Mouse (Mus musculus): ENCODE data around the gene Polr3h.

Gene Polr3h

DNA sequence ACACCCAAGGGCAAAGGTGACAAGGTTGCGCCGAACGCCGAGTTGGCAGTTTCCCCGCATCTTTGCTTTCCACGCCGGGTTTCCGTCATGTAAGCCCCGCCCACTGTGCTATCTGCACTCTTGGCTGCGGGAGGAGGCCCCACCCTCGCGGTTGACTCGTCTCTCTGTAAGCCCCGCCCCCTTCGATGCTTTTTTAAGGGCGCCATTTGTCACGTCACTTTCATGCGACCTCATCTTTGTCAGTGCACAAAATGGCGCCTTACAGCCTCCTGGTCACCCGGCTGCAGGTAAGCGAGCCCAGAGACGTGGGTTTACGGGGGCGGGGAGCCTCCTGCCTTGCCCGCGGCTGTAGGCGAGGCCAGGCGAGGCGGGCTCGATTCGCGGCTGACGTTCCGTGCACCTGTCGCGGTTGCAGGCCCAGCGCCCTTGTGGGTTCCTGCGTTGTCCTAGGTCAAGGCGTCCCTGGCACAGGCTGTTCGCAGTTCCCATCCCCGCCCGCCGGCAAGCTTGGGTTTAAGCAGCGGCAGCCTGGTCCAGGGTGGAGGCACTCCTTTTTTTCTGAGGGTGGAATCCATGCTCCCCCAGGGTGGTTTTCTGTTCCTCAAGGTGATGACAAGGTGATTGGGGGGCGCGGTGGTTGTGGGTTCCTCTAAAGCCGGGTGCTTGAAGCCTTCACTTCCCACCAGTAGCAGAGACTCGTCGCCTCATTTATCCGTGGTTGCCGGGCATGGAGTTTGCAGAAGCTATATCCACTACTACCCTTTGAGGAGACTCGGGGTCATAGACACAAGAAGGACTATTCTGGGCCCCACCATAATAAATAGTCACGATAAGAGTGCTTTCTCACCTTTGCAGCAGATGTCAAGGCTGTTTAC is 53.5 kb downstream of the Polr3h start, which contains the start of gene Aco2:
Gene Aco2, plus strand, starts transcription at position 48 of the 875 bp plus-strand sequence.
- DNase-seq (ENCODE audit: extremely low spot score), result peak; percentile 99

DNA sequence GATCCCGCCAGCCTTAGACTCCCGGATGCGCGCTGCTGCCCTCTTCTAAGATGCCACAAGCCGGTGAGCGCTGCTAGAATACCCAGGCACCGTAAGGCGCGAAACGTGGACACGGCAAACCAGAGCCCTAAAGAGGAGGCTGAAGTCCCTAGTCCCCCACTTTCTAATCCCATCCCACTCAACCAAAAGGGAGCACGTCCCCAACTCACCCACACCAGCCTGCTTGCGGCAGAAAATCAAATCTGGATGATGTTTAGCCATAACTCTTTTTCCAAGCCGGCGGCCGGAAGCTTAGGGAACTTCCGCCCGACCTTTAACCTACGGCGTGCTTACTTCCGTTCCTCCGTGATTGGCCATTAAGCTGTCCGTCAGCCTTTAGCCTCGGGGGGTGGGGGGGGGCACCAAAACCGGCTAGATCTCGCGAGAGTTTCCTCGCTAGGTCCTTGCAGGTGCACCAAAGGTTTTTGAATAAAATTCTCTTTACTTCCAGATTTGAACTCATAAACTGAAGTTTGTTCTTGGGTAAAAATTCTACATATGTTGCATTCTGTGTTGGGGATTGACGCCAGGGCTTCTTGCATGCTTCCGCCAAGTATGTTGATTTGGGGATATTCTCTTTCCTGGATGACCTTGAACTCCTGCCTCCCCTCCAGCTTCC is 54.3 kb downstream of the Polr3h start, which contains the start of gene Phf5a:
Gene Phf5a, minus strand, starts transcription at position 308 of the 658 bp plus-strand sequence.
- DNase-seq (ENCODE audit: extremely low spot score), result peak; percentile 97

DNA sequence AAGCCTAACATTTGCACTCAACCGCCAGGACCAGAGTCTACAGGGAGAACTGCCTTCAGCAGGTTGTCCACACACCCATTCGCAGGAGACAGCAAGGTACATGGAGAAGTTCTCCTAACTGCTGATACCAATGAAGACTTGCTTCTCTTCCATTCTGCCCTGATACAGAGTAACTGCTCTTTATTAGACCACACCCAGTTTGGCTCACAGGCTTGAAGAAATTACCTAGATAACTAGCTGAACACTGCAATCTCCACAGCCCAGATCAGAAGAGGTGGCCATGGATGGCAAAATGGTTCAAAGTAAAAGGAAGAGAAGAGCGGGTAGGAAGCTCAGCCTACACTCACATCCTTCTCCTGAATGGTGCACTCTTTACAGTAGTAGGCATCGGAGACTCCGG is 56.1 kb downstream of the Polr3h start:
- DNase-seq (ENCODE audit: extremely low spot score), result no peak

DNA sequence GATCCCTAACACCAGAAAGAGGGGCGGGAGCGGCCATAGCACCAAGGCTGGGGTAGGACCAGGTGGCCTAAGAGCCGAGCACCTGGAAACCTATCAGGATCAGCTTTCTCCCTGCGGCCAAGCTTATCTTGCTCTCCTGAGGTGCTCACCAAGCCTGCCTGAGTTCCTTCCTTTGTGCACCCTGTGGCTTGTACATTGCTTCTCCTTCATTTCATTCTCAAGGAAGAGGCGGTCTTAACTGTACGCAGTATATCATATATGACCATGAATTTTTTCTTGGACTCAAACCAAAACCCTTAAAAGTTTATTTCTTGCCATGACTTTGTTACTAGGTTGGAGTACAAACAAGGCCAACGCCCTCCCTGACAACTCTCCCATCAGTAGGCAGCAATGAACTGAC is 61.8 kb downstream of the Polr3h start:
- no peak for DNase-seq (ENCODE audit: extremely low spot score)

DNA sequence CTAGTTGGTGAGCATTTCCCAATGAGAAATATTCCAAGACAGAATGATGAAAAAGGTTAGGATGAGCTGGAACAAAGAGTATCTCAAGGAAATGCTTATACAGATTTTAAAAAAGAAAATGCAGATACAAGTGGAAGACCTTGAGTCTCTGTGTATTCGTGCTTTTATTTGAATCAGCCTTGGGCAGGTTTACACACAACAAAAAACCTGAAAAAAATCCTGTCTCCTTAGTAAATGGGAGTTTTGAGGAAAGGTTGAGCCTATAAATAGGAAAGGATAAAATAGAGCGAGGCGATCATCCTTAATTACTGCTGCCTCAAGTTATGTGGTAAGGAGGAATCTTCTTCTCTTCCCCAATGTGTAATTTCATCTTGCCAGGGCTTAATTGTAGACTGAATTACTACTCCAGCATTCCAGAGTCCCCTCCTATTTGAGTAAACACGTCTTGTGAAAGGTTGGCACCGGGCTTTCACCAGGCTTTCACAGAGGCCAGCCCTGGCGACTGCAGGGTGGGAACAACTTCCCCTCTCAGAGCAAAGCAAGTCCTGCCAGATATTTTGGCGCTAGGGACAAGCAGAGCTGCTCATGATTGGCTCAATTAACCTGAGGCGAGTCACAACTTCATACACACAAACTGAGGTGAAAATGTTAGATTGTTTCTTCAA is 65.4 kb downstream of the Polr3h start:
- DNase-seq (ENCODE audit: extremely low spot score), result no peak

DNA sequence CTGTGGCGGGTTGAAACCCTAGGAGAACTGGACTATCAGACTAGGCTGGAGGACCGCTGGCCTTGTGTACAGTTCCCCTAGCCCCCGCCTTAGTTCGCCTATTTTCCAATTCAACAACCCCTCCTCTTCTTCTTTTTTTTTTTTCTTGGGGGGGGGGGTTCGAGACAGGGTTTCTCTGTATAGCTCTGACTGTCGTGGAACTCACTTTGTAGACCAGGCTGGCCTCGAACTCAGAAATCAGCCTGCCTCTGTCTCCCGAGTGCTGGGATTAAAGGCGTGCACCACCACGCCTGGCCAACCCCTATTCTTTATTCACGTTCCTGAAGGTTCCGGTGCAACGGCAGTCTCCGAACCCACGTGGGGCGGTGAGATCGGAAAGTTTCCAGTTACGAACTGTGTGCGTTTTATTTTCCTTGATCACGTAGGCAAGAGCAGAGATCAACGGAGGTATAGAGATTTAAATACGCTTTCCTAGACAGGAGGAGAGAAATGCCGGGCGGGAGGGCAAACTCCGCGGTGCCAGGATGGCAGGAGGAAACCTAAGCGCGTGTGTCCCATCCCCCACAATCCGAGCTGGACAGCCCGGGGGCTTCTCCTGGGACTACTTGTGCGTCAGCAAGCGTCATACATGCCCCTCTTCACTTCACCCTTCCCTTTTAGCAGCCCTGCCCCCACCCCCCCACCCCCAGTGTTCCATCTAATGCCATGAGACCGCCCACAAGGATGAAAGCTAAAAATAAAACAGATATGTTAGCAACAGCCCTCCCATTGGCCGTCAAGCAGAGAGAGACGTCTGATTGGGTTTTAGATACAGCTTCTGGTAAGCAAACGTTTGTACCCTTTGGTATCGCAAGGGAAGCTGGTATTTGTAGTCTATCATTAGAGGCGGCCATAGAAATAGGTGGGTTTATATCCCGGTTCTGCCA is 66.4 kb downstream of the Polr3h start:
- DNase-seq (ENCODE audit: extremely low spot score), result peak; percentile 93

DNA sequence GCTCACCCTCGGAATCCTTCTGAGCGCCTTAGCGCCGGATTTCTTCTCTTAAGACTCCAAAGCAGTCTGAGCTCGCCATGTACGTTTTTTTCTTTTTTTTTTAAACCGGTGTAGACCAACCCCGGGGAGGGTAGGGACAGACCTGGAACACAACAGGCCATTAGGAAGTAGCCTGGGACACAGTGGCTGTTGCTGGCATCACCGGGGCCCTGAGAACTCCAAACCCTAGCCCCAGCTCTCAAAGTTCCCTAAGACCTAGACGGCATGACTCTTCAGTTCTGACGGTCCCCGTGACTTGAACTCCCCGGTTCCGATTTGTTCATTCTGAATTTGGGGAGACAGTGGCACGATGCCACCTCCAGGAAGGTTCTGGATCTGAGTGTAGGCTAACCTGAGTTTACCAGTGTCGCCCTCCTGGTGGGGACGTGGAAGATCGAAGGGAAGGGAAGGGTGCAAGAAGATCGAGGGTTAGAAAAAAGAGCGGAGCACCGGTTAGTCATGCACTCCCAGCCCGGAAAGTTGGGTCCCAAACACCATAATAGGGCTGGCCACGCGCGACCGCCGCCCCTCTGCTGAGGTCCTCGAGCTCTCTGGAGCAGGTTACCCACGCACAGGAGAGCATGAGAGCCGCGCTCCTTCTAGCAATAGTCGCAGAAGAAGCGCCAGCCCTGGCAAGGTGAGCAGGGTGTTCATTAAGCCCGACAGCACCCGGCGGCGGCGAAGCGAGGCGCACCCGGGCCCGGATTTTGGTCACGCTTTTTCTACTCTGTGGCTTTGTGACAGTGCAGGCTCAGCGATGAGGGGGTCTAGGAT is 67.3 kb downstream of the Polr3h start, which contains the start of gene Tob2:
Gene Tob2, minus strand, starts transcription at position 280 of the 813 bp plus-strand sequence.
- DNase-seq (ENCODE audit: extremely low spot score), result peak; percentile 72

DNA sequence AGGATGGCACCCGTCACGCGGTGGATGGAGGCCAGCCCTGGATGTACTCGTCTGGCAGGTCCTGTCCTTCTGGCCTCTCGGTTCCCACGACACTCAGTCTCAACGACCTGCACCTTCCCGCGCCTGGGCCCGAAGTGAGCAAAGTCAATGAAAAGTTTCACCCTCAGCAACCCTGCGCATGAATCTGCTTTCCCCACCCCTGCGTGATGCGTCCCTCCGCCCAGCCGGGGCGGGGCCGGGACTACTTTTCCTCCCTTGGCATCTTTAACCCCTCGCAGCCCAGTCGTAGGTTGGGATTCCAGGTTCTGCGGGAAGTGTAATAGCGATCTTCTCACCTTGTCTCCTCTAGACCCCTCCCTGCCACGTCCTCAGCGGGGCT is 67.9 kb downstream of the Polr3h start:
- DNase-seq (ENCODE audit: extremely low spot score), result peak; percentile 95

DNA sequence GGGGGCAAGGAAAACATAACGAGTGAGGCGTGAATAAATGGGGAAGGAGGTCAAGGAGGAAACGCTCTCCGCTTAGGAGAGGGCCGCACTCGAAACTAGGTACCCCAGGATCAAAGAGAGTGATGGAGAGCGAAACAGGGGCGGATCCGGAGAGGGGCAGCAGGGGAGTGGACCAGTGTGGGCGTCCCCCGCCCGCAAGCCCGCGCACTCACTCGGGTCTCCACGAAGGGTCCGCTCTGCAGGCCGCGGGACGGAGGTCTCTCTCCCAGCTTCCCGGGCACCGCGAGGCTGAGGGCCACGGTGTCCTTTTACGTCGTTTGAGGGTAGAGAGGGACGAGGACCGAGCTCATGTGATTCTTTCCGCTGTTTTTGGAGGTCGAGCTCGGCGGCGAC is 68.3 kb downstream of the Polr3h start:
- DNase-seq (ENCODE audit: extremely low spot score), result no peak

DNA sequence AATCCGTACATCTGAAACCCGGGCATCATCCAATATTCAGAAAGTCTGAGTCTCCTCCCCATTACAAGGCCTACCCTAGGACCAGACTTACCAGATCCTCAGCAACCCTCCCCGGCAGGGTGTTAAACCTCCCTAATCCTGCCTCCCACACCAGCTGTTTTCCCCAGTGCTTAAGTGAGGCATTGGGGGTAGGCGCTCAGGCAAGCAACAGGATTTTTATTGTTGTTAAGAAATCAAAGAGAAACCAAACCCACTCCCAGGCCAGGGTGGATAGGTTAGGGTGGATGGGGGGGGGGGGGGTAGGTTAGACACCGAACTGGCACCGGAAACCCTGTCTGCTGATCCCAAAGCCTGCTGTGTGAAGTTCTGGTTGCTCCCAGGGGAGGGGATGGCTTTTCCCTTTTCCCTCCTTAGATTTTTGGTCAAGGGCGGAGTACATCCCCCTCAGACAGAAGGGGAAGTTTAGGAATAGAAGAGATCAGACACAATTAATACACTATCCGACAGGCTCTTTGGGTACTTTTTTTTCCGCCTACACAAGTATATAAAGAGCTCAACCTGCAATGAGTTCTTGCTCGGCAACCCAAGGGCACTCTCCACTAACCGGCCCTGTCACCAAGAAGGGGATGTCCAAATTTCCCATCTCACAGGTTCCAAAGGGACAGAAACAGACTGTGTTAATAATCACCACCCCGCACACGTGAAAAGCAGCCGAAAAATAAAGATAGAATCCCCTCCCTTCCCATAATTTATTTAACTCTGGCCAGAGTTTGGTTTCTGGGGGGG is 68.9 kb downstream of the Polr3h start:
- DNase-seq (ENCODE audit: extremely low spot score), result peak; percentile 25

DNA sequence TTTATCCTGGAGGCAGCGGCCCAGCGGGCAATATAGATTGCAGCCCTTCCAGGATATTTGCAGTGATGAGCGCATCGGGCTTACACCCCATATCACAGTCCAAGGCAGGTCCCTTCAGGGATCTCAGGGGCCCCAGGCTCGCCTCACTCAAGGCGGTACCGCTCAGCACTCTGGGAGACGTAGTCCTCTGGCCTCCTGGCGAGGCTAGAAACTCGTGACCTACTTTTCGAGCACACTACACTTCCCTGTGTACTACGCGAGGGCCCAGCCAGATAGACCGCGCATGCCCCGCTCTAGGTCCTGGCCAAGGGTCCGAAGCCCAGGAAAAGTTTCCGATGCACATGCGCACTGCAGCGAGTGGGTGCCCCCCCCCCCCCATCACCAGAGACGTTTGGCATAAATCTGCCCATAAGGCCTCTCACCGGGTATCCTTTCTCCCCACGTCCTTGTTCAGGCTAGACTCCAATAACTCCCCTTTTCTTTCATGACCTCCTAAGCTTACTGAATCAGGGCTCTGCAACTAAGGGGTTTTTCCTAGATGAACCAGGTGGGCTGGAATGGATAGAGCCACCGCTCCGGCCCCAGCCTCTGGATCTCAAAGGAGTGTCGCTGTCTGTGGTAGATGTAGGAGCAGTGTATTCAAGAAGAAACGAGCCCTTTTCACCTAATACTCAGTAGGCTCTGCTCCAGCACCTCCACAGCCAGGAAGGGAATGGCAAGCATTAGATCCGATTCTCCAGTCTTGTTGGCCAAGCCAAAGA is 69.8 kb downstream of the Polr3h start:
- peak; percentile 88 for DNase-seq (ENCODE audit: extremely low spot score)

DNA sequence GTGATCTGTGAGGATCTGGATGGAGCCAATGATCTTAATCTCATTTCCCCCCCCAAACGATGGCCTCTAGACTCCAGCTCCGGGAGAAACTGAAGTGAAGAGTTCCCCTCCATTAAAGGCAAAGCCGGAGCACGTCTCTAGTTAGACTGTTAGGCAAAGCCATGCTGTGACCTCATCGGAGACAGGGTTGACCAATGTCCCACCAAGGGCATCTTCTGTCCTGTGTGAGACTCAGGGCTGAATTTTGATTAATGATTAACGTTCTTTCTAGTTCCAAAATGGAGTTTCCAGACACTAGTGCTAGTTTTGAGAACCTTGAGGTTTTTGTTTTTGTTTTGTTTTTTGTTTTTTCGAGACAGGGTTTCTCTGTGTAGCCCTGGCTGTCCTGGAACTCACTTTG is 73.0 kb downstream of the Polr3h start:
- DNase-seq (ENCODE audit: extremely low spot score), result no peak

DNA sequence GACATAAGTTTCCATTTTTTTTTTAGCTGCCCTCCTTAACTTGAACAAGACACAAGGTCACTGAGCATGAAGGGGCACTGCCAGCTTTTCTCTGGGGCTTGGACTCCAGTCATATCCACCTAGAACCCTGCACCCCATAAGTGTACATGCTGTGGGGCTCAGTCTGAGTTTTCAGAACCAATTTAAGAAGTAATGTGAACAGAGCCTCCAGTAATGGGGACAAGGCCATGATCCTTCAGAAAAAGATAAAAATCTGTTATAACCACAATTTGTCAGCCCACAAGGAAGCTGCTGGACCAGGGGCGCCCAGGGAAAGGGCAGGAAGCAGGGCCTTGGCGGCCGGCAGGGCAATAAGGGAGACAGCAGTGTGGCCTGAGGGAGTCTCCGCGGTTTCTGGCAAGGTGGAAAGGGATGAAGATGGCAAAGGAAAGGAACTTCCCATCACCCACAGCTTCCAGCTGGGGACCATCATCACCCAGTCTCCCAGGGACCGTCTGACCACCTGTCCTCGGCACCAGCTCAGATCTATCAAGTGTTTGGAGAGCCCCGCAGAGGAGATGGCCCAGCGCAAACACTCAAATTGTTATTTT is 73.5 kb downstream of the Polr3h start:
- DNase-seq (ENCODE audit: extremely low spot score), result no peak

DNA sequence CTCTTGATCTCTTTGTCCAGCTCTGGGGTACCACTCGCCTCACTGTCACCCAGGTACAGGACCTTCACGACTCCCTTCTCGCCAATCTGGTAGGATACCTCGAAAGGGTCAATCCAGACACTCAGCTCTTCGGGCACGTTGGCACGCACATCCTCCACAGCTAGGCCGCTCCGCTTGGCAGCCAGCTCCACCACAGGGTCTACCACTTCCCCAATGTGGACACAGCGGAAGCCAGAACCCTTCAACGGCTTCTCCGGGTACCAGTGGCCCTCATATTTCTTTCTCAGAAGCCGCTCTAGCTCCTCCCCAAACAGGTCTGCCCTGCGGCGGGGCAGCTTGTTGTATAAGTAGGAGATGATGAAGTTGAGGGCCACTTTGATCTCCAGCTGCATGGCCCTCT is 74.7 kb downstream of the Polr3h start:
- no peak for DNase-seq (ENCODE audit: extremely low spot score)

DNA sequence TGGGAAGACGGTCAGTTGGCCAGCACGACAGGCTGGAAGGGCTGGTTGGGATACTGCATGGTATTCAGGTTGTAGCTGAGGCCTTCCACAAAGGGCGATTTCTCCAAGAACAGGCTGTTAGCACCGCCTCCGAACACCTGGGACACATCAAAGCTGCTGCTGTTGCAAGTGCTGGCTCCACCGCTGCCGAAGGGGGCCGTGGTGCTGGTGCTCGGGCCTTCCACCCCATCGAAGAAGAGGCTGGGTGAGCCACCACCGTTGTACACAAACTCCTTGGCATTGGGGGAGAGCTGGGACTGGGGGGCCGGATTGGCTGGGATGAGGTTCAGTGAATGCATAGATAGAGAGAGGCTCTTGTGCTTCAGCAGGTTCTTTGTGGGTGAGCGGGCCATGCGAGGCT is 75.3 kb downstream of the Polr3h start:
- DNase-seq (ENCODE audit: extremely low spot score), result no peak

DNA sequence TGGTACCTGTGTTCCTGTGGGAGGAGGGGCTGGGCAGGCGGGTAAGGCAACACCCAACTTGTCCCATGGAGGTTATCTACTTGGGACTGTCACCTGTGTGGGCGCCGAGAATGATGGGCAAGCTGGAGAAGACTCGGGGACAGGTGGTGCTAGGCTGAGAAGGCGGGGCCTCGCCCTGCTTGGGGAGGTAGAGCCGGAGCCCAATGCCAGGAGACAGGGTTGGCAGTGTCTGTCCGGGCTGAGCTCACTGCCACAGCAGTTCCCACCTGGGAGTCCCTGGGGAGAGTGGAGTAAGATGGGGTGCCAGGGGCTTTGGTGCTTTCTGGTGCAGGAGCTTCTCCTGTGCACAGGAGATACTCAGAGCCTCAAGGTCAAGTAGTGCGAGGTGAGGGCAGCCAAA is 76.9 kb downstream of the Polr3h start:
- no peak for DNase-seq (ENCODE audit: extremely low spot score)

DNA sequence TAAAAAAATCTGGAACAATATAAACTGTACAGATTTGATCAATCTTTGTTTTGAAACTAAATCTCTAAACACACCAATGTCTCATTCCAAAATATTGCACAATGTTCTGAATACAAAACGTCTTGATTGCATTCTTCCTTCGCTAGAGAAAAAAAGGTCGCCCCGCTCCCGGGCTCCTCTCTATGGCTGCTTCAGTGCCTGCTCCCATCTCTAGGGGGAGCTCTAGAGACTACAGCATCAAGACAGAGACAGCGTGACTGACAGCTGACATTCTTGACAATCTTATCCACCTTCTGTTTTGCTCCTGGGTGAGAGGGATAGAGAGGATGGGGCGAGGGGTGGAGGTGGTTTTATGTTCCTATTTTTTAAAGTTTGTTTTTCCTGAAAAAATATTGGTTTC is 77.7 kb downstream of the Polr3h start:
- no peak for DNase-seq (ENCODE audit: extremely low spot score)

DNA sequence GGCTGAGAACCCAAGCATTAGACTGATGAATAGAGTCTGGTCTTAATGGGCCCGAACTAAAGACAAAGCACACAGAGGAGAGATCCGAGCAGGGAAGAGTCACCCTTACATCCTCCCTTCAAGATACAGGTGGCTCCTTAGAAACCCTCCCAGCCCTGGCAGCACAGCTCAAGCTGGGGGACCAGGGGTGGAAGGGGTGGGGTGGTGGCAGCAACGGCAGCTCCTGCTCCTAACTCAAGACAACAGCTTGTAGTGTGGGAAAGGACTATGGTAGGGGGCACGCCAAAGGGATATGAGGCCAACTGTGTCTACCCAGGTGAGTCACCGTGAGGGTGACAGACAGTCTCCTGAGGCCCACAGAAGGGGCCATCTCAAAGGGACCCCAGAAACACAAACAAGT is 78.2 kb downstream of the Polr3h start:
- DNase-seq (ENCODE audit: extremely low spot score), result no peak

DNA sequence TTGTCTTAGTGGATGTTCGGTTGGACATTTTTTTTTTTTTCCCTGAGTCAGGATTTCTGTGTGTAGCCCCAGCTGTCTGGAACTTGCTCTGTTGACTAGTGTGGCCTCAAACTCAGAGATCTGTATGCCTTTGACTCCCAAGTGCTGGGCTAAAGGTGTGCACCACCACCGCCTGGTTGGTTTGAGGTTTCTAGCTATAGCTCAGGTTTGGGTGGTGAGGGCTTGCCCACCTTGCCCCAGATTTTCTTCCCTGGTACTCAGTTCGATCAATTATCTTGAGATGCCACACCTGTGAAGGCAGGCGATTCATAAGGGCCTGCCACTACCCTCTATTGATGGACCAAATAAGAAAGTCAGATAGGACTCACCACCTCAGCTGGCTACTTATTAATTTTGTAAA is 78.9 kb downstream of the Polr3h start:
- DNase-seq (ENCODE audit: extremely low spot score), result no peak
